Mouse (Mus musculus): ENCODE measurements at regions not wholly inside any gene's neighbourhood (a gene's known extent, or its start where the extent isn't known, plus 50 kb on each side); places are given as distances from the start of the nearest gene placed in this dataset.

DNA sequence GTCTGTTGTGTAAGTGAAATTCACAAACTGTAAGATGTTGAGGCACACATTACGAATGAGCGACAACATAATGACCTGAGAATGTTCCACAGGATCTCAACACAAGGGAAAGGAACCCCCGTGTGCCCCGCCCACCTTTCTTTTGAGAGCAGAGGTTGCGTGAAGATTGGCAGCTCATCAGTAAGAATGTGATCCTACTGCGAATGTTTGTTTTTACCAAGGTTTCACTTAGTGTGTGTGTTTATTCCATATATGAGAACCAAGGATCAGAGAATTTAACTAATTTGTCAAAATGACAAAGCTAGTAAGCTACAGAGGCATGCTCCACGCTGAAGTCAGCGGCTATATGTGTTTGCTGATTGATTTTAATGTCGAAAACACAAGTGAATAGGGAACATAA, 321.5 kb upstream of the Zeb2 start:
- H3K4me1 ChIP-seq (replicated peaks; ENCODE audit: control insufficient read depth, insufficient read depth, low read length), result no peaks in the 10 kb centered on the region; the same call in 1 of the 2 replicates

DNA sequence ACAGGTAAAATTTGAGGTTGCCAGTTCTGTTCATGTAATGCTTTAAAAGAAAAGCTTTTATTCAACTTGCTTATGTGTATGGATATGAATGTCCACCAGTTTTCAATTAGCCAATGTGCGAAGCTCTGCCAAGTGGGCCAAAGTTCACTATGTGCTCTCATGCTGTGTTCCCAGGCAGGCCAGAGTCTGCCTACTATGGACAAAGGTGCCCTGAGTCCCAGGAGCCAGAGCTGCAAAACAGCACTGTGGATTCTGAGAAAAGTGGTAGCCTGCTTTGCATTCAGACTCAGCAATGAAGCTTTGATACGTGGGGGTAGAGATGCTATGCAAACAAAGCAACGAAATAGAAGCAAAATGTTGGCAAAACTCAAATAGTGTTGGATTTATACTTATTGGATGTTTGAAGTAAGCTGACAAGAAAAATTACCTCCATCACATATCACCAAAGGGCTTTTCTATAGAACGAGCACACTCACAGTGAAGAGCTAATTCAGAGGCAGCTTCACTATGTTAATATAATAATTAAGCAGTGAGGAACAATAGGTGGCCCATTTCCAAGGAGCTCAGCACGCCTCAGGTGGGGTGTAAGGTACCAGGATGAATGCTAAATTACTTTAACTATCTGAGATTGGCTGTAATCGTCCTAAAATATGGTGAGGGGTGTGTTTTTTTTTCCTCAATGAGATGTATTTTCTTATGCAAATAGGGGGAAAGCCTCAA, 318.2 kb upstream of the Zeb2 start:
- Histone ChIP-seq H3K9ac (ENCODE audit: low read length) (no peak overlapping the region), H3K27ac (ENCODE audit: low read length) (no peak overlapping the region), H3K4me3 (ENCODE audit: low read length) (no peak overlapping the region), H3K9me3 (ENCODE audit: control insufficient read depth, low read length) (no peaks in the 10 kb centered on the region), H3K36me3 (ENCODE audit: control insufficient read depth, insufficient read depth, low read length) (no peaks in the 10 kb centered on the region), H3K4me2 (ENCODE audit: low read depth, low read length) (no peak overlapping the region), H3K27me3 (ENCODE audit: control insufficient read depth, insufficient read depth, low read depth, low read length) (no peaks in the 10 kb centered on the region), H3K4me1 (replicated peaks; ENCODE audit: control insufficient read depth, insufficient read depth, low read length) (no peaks in the 10 kb centered on the region; the same call in 1 of the 2 replicates)
- 50% methylated on average over 6 of the region's 6 CpGs for WGBS
- no peak for ATAC-seq (ENCODE audit: low read depth)

More for the DNA sequence above, 321.5 kb upstream of the Zeb2 start:
- no peaks in the 10 kb centered on the region for H3K27me3 ChIP-seq (ENCODE audit: control insufficient read depth, insufficient read depth, low read depth, low read length)
- H3K9me3 ChIP-seq (ENCODE audit: control insufficient read depth, low read length), result no peaks in the 10 kb centered on the region
- peak overlapping the region; percentile 76 for H3K27ac ChIP-seq (ENCODE audit: low read length)
- H3K4me2 ChIP-seq (ENCODE audit: low read depth, low read length), result peak overlapping the region; percentile 33
- no peak overlapping the region for H3K4me3 ChIP-seq (ENCODE audit: low read length)
- no peak overlapping the region for H3K9ac ChIP-seq (ENCODE audit: low read length)
- ATAC-seq (ENCODE audit: low read depth), result peak; percentile 92
- H3K36me3 ChIP-seq (ENCODE audit: control insufficient read depth, insufficient read depth, low read length), result no peaks in the 10 kb centered on the region
- WGBS, result 33% methylated on average over 9 of the region's 9 CpGs

DNA sequence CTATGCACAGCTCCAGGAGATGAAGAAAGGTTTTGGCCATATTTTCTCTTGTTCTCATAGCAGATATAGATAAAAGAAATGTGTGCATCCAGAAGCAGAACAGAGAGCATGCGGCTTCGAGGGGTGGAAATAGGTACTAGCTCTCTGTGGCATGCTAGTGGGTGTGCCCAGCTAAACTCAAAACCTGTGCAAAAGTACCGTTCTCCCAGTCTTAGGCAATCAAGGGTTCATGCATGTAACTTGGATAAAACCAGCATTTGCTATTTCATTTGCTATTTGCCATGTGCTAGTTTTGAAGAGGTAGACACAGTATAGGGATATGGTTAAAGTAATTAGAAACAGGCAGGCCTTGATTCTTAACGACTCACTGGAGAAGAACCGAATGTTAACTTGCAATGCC, 317.6 kb upstream of the Zeb2 start:
- Histone ChIP-seq H3K4me2 (ENCODE audit: low read depth, low read length) (no peak overlapping the region), H3K9me3 (ENCODE audit: control insufficient read depth, low read length) (no peaks in the 10 kb centered on the region), H3K36me3 (ENCODE audit: control insufficient read depth, insufficient read depth, low read length) (no peaks in the 10 kb centered on the region), H3K4me3 (ENCODE audit: low read length) (no peak overlapping the region), H3K9ac (ENCODE audit: low read length) (no peak overlapping the region), H3K27me3 (ENCODE audit: control insufficient read depth, insufficient read depth, low read depth, low read length) (no peaks in the 10 kb centered on the region), H3K27ac (ENCODE audit: low read length) (no peak overlapping the region), H3K4me1 (replicated peaks; ENCODE audit: control insufficient read depth, insufficient read depth, low read length) (no peaks in the 10 kb centered on the region; the same call in 1 of the 2 replicates)
- no peak for ATAC-seq (ENCODE audit: low read depth)
- 83% methylated on average over 5 of the region's 5 CpGs for WGBS

DNA sequence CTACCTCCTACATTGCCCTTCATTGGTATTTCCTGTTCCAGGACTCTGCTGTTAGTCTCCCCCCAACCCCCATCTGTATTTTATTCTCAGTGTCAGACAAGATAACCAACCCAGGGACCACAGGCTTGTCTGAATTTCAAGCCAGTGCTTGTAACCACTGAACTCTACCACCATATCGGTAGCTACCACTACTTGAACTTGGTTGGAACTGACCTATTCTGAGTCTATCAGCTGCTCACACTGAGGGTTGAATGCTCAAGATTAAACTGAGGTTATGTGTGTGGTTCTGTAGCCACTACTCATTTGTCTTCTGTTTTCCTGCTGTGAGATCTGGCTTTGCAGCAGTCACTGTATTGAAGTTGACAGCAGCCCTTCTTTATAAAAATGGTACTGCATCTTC, 317.0 kb upstream of the Zeb2 start:
- Histone ChIP-seq H3K27ac (ENCODE audit: low read length) (no peak overlapping the region), H3K4me2 (ENCODE audit: low read depth, low read length) (no peak overlapping the region), H3K9ac (ENCODE audit: low read length) (no peak overlapping the region), H3K4me1 (replicated peaks; ENCODE audit: control insufficient read depth, insufficient read depth, low read length) (no peaks in the 10 kb centered on the region; the same call in 1 of the 2 replicates), H3K4me3 (ENCODE audit: low read length) (no peak overlapping the region), H3K36me3 (ENCODE audit: control insufficient read depth, insufficient read depth, low read length) (no peaks in the 10 kb centered on the region), H3K9me3 (ENCODE audit: control insufficient read depth, low read length) (no peaks in the 10 kb centered on the region), H3K27me3 (ENCODE audit: control insufficient read depth, insufficient read depth, low read depth, low read length) (no peaks in the 10 kb centered on the region)
- no peak for ATAC-seq (ENCODE audit: low read depth)
- 86% methylated on average over 1 of the region's 1 CpGs for WGBS

DNA sequence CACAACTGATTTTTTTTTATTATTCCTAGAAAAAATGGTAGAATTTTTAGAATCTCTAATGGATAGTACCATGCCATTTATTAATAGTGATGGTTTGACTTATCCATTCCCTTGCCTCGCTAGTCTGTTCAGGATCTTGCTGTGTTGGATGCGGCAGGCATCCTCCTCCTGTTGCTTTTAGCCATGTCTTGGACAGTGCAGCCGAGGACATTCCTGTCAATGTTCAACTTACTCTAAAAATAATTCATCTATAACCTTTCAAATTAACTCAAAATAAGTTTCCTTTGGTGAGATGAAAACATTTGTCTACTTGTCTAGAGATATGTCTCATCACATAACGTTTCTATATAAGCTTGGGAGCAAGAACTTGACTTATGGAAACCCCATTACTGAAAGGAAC, 314.2 kb upstream of the Zeb2 start:
- Histone ChIP-seq H3K36me3 (ENCODE audit: control insufficient read depth, insufficient read depth, low read length) (no peaks in the 10 kb centered on the region), H3K4me2 (ENCODE audit: low read depth, low read length) (no peak overlapping the region), H3K9ac (ENCODE audit: low read length) (no peak overlapping the region), H3K9me3 (ENCODE audit: control insufficient read depth, low read length) (no peaks in the 10 kb centered on the region), H3K27ac (ENCODE audit: low read length) (no peak overlapping the region), H3K4me3 (ENCODE audit: low read length) (no peak overlapping the region), H3K27me3 (ENCODE audit: control insufficient read depth, insufficient read depth, low read depth, low read length) (no peaks in the 10 kb centered on the region), H3K4me1 (replicated peaks; ENCODE audit: control insufficient read depth, insufficient read depth, low read length) (no peaks in the 10 kb centered on the region; the same call in 1 of the 2 replicates)
- 87% methylated on average over 4 of the region's 4 CpGs for WGBS
- ATAC-seq (ENCODE audit: low read depth), result no peak

DNA sequence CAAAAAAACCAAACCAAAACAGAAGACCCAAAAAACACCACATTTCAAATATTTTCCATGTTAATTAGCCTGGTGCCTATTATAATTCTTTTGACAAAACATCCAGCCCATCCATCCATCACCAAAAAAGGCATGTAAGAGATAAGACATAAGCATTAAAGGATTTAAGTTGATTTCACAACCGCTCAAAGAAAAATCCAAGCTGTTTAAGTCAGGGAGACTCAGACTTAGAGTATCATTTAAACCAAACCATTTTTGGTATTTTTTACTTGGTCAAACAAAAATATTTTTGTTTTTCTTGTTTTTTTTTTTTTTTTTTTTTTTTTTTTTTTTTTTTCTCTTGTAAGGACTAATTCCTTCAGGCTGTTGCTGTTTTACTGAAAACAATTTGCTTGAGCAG, 304.6 kb upstream of the Zeb2 start:
- Histone ChIP-seq H3K36me3 (ENCODE audit: control insufficient read depth, insufficient read depth, low read length) (no peaks in the 10 kb centered on the region), H3K9ac (ENCODE audit: low read length) (no peak overlapping the region), H3K4me3 (ENCODE audit: low read length) (no peak overlapping the region), H3K9me3 (ENCODE audit: control insufficient read depth, low read length) (no peaks in the 10 kb centered on the region), H3K4me2 (ENCODE audit: low read depth, low read length) (no peak overlapping the region), H3K27ac (ENCODE audit: low read length) (no peak overlapping the region), H3K27me3 (ENCODE audit: control insufficient read depth, insufficient read depth, low read depth, low read length) (no peaks in the 10 kb centered on the region), H3K4me1 (replicated peaks; ENCODE audit: control insufficient read depth, insufficient read depth, low read length) (no peaks in the 10 kb centered on the region)
- 63% methylated on average over 1 of the region's 1 CpGs for WGBS
- peak; percentile 60; the same call in 1 of the 2 replicates for ATAC-seq (ENCODE audit: low read depth)

DNA sequence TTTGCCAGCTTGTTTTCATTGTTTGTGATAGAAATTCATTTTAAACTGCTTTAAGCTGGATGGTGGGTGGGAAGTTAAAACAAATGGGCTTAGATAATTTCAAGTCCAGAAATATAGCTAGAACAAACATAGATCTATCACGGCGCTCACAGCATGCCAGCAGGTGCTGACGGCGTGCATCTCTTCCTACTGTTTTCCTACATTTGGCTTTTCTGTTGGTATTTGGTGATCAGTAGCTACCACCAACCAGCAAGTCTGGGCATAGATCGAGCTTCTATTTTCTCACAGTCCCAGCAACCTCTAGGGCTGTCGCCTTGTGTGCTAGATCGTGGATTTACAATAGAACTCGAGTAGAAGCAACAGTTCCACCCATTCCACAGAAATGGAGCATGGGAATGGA, 290.9 kb upstream of the Zeb2 start:
- no peaks in the 10 kb centered on the region for H3K9me3 ChIP-seq (ENCODE audit: control insufficient read depth, low read length)
- WGBS, result 92% methylated on average over 8 of the region's 8 CpGs

DNA sequence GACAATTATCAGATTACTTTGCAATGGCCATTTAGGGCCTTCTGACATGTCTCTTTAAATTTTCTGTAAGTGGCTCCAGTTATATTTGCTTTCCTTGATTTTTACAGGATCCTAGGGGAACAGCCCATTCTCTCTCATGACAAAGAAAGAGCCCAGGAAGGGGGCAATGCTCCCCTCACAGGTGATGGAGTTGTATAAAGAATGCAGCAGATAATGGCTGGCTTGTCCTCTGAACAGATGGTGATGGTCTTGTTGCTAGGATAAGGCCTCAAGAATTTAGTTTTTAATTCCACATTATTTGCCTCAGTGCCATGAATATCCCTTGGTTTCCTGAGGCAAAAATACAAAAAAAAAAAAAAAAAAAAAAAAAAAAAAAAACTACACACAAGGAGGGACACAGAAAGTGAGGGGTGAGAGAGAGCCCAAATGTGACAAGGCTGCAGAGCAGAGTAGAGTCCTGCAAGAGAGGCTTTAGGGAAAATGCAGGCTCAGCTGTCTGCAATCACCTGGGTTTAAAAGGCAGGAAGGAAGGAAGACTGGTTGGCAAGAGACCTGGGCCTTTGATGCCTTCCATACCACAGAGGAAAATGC, 272.8 kb upstream of the Zeb2 start:
- Histone ChIP-seq H3K27ac (ENCODE audit: low read length) (no peak overlapping the region), H3K27me3 (ENCODE audit: control insufficient read depth, insufficient read depth, low read depth, low read length) (no peaks in the 10 kb centered on the region), H3K9me3 (ENCODE audit: control insufficient read depth, low read length) (no peaks in the 10 kb centered on the region), H3K36me3 (ENCODE audit: control insufficient read depth, insufficient read depth, low read length) (no peaks in the 10 kb centered on the region), H3K9ac (ENCODE audit: low read length) (no peak overlapping the region), H3K4me1 (replicated peaks; ENCODE audit: control insufficient read depth, insufficient read depth, low read length) (no peaks in the 10 kb centered on the region), H3K4me3 (ENCODE audit: low read length) (no peak overlapping the region), H3K4me2 (ENCODE audit: low read depth, low read length) (no peak overlapping the region)
- ATAC-seq (ENCODE audit: low read depth), result no peak

More for the DNA sequence above, 290.9 kb upstream of the Zeb2 start:
- Histone ChIP-seq H3K27ac (ENCODE audit: low read length) (no peak overlapping the region), H3K4me1 (replicated peaks; ENCODE audit: control insufficient read depth, insufficient read depth, low read length) (0 out of 2 replicates have a peak, but pooled peaks cover 3% of the 10 kb centered on the region), H3K36me3 (ENCODE audit: control insufficient read depth, insufficient read depth, low read length) (no peaks in the 10 kb centered on the region), H3K4me3 (ENCODE audit: low read length) (no peak overlapping the region), H3K9ac (ENCODE audit: low read length) (no peak overlapping the region), H3K27me3 (ENCODE audit: control insufficient read depth, insufficient read depth, low read depth, low read length) (no peaks in the 10 kb centered on the region), H3K4me2 (ENCODE audit: low read depth, low read length) (no peak overlapping the region)
- ATAC-seq (ENCODE audit: low read depth), result no peak

DNA sequence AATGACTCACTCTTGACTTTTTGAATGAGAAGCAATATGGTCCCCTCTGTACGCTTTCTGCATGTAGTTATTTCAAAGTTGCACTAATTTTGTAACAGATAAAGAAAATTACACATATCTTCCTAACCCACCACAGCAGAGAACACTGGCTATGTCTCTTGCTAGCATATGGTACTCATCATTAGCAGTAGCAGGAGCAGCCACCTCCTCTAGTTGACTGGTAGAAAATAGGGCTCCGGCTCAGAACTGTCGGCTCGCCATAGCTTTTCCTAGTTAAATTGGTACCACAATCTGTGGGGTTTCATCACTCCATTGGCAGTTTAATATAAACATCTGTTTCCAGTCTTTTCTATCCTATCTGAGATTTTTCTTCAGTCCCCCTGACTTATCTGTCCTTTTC, 254.1 kb upstream of the Zeb2 start:
- Histone ChIP-seq H3K27ac (ENCODE audit: low read length) (no peak overlapping the region), H3K4me2 (ENCODE audit: low read depth, low read length) (no peak overlapping the region), H3K9me3 (ENCODE audit: control insufficient read depth, low read length) (no peaks in the 10 kb centered on the region), H3K9ac (ENCODE audit: low read length) (no peak overlapping the region), H3K4me3 (ENCODE audit: low read length) (no peak overlapping the region), H3K4me1 (replicated peaks; ENCODE audit: control insufficient read depth, insufficient read depth, low read length) (no peaks in the 10 kb centered on the region), H3K27me3 (ENCODE audit: control insufficient read depth, insufficient read depth, low read depth, low read length) (no peaks in the 10 kb centered on the region), H3K36me3 (ENCODE audit: control insufficient read depth, insufficient read depth, low read length) (no peaks in the 10 kb centered on the region)
- WGBS, result 49% methylated on average over 4 of the region's 4 CpGs
- ATAC-seq (ENCODE audit: low read depth), result peak; percentile 87
